In genomic region chr11:17008498-17008941, GRCm38 (mm10) we compare ENCODE assay signal across 12 mouse cellular contexts. TPM values are rescaled to one million over a fixed set of nuclear protein-coding genes. Genes with fewer than 3 reads are reported as not detected.
A peak's percentile ranks its signal among the peaks of the same experiment; 100 is the strongest.
DNase-seq lines count a peak whose midpoint lies in the region; ATAC-seq and TF ChIP-seq lines count a peak whose summit lies in the region.
"Had no signal": no experiment of that assay in that cellular context is flagged by ENCODE, and none has a peak within 500 bp of the region (broad histone marks: within the 10 kb centered on the region; RNA-seq: fewer than 3 reads in every experiment).

No protein-coding gene starts in this region.

- H3K79me2 ChIP-seq in MEL (ENCODE audit: control insufficient read depth, insufficient read depth, low read length, poor library complexity): peaks cover 39% of the 10 kb centered on the region

- no peak for TF ChIP-seq CTCF in MEL (IDR thresholded peaks at IDR 0.05 in 2 of 3, conservative IDR thresholded peaks at IDR 0.05 in 1 of 3; ENCODE audit: control insufficient read depth in 1 of 3, insufficient read depth in 1 of 3, low read depth in 2 of 3, low read length in 3 of 3, poor library complexity in 1 of 3, severe bottlenecking in 1 of 3)

- peak overlapping the region; percentile 93 for H3K27ac ChIP-seq in MEL (ENCODE audit: control insufficient read depth, low read depth, low read length)
- peak overlapping the region; percentile 58 for H3K27ac ChIP-seq in liver, embryonic 13.5 days
- H3K27ac ChIP-seq: midbrain, embryonic 12.5 days; stomach, postnatal 0 days had no signal

- H3K36me3 ChIP-seq in MEL (ENCODE audit: control insufficient read depth in 1 of 2, insufficient read depth in 2 of 2, low read length in 2 of 2): peaks cover 0 to 28% of the 10 kb centered on the region in 2 experiments; a peak in 2 of 4 replicates
- no peaks in the 10 kb centered on the region for H3K36me3 ChIP-seq in liver, embryonic 13.5 days
- H3K36me3 ChIP-seq: midbrain, embryonic 12.5 days had no signal

- WGBS in liver, embryonic 13.5 days (ENCODE audit: insufficient replicate concordance): 15% methylated on average over 7 of the region's 7 CpGs

- peak overlapping the region; percentile 37; the same call in 1 of the 2 replicates for H3K4me2 ChIP-seq in liver, embryonic 13.5 days
- H3K4me2 ChIP-seq: midbrain, embryonic 12.5 days had no signal

- peak overlapping the region; percentile 69 to 71 for H3K4me3 ChIP-seq in MEL (ENCODE audit: control insufficient read depth in 1 of 2, insufficient read depth in 1 of 2, low read depth in 2 of 2, low read length in 2 of 2)
- peak overlapping the region; percentile 37 for H3K4me3 ChIP-seq in liver, embryonic 13.5 days (replicated peaks)
- H3K4me3 ChIP-seq: midbrain, embryonic 12.5 days had no signal

- peak; percentile 99 to 100 for TF ChIP-seq POLR2A in MEL (IDR thresholded peaks at IDR 0.05; ENCODE audit: control insufficient read depth in 1 of 2, insufficient read depth in 1 of 2, low read depth in 1 of 2, low read length in 2 of 2, poor library complexity in 1 of 2)

- ATAC-seq in liver, embryonic 13.5 days (ENCODE audit: low read depth): peak; percentile 38

- TF ChIP-seq EP300 in MEL (IDR thresholded peaks at IDR 0.05; ENCODE audit: low read depth in 1 of 2, low read length in 2 of 2): peak; percentile 56 to 64; a peak in 3 of 4 replicates

- no peaks in the 10 kb centered on the region for H3K27me3 ChIP-seq in MEL (ENCODE audit: control insufficient read depth in 1 of 2, insufficient read depth in 2 of 2, low read length in 2 of 2)
- no peaks in the 10 kb centered on the region for H3K27me3 ChIP-seq in liver, embryonic 13.5 days
- H3K27me3 ChIP-seq: midbrain, embryonic 12.5 days had no signal

- no peaks in the 10 kb centered on the region for H3K9me3 ChIP-seq in MEL (replicated peaks; ENCODE audit: insufficient read depth, low read length)
- H3K9me3 ChIP-seq in liver, embryonic 13.5 days (replicated peaks): no peaks in the 10 kb centered on the region
- H3K9me3 ChIP-seq: midbrain, embryonic 12.5 days had no signal

- TF ChIP-seq RAD21 in MEL (IDR thresholded peaks at IDR 0.05; ENCODE audit: low read depth, low read length): no peak

- DNase-seq in layer of hippocampus, adult 9-11 months: peak; percentile 37
- no peak for DNase-seq in layer of hippocampus, adult 18-20 months (ENCODE audit: low spot score in 2 of 2)
- DNase-seq in MEL (ENCODE audit: low read depth, low spot score): peak; percentile 96
- no peak for DNase-seq in liver, embryonic 13.5 days
- peak; percentile 68 to 75 for DNase-seq in natural killer cell, adult 2 months (ENCODE audit: low spot score in 2 of 2)
- no peak for DNase-seq in adrenal gland, postnatal 4 days (ENCODE audit: low spot score in 2 of 2)
- no peak for DNase-seq in thymus, postnatal 14 days
- no peak for DNase-seq in cerebellum, adult 9-10 months
- DNase-seq: cerebellum, adult 9-11 months; kidney, adult 8-10 months had no signal

- peaks cover 14 to 19% of the 10 kb centered on the region in 2 experiments for H3K4me1 ChIP-seq in MEL (ENCODE audit: control insufficient read depth in 1 of 2, insufficient read depth in 2 of 2, low read length in 2 of 2)
- H3K4me1 ChIP-seq in liver, embryonic 13.5 days (replicated peaks): peaks cover 16% of the 10 kb centered on the region
- H3K4me1 ChIP-seq: midbrain, embryonic 12.5 days had no signal

- H3K9ac ChIP-seq in MEL (ENCODE audit: control insufficient read depth, low read depth, low read length, poor library complexity, severe bottlenecking): peak overlapping the region; percentile 74
- peak overlapping the region; percentile 20; the same call in 1 of the 2 replicates for H3K9ac ChIP-seq in liver, embryonic 13.5 days
- H3K9ac ChIP-seq: midbrain, embryonic 12.5 days had no signal

TF ChIP-seq in MEL, 35 proteins besides CTCF, POLR2A, EP300 and RAD21:
- TF ChIP-seq MXI1 (IDR thresholded peaks at IDR 0.05; ENCODE audit: low read depth, low read length) (peak; percentile 84), CHD1 (IDR thresholded peaks at IDR 0.05; ENCODE audit: low read depth, low read length) (no peak), TCF12 (IDR thresholded peaks at IDR 0.05; ENCODE audit: low read depth, low read length) (peak; percentile 36), NELFE (IDR thresholded peaks at IDR 0.05; ENCODE audit: low read depth, low read length) (peak; percentile 91), ETS1 (IDR thresholded peaks at IDR 0.05; ENCODE audit: low read depth, low read length) (peak; percentile 87), SMC3 (IDR thresholded peaks at IDR 0.05; ENCODE audit: low read depth, low read length) (no peak), TBP (IDR thresholded peaks at IDR 0.05; ENCODE audit: low read depth, low read length) (peak; percentile 96), HCFC1 (IDR thresholded peaks at IDR 0.05; ENCODE audit: low read depth, low read length) (peak; percentile 8; the same call in 1 of the 2 replicates), MEF2A (IDR thresholded peaks at IDR 0.05; ENCODE audit: extremely low read depth, insufficient replicate concordance, low read depth, low read length, poor library complexity, severe bottlenecking) (no peak), ZNF384 (IDR thresholded peaks at IDR 0.05; ENCODE audit: low read depth, low read length) (0 out of 2 replicates have a peak, but pooled peaks have one; percentile 74), SIN3A (IDR thresholded peaks at IDR 0.05; ENCODE audit: low read length) (peak; percentile 65), POLR2AphosphoS5 (IDR thresholded peaks at IDR 0.05; ENCODE audit: borderline replicate concordance, low read depth, low read length) (peak; percentile 97), GATA1 (IDR thresholded peaks at IDR 0.05; ENCODE audit: low read depth, low read length) (peak; percentile 34; the same call in 1 of the 2 replicates), POLR2AphosphoS2 (IDR thresholded peaks at IDR 0.05; ENCODE audit: low read length) (no peak; the same call in 1 of the 2 replicates), ZMIZ1 (IDR thresholded peaks at IDR 0.05; ENCODE audit: low read depth, low read length) (peak; percentile 81; the same call in 1 of the 2 replicates), MYC (IDR thresholded peaks at IDR 0.05; ENCODE audit: low read depth, low read length) (peak; percentile 56; the same call in 1 of the 2 replicates)

RNA-seq across cellular contexts. Expression of gene Cnrip1, which starts 42.9 kb away (rescaled TPM):
- 100 to 1,000 TPM; 111 to 113 TPM for total RNA-seq in layer of hippocampus, adult 18-20 months (2021)
- not detected in 2 replicates for total RNA-seq in MEL (2012; rRNA removed)
- not detected for polyA plus RNA-seq in MEL (2012; ENCODE audit: insufficient read depth in 1 of 2, insufficient read length in 2 of 2, low read depth in 1 of 2, low replicate concordance in 2 of 2, missing spikeins in 1 of 2)
- polyA plus RNA-seq in liver, embryonic 13.5 days (2015; fragmentation: Nextera tagmentation; extraction: Ambion mirVana): 3.4 and 4.2 TPM in 2 replicates
- 10 to 100 TPM; 31.7 to 33.0 TPM for total RNA-seq in adrenal gland, postnatal 4 days (2021)

RNA-seq across cellular contexts. Expression of gene Plek, which starts 43.7 kb away (rescaled TPM):
- 1 to 10 TPM; 5.8 to 6.5 TPM for total RNA-seq in layer of hippocampus, adult 18-20 months (2021)
- 51.5 and 98.6 TPM in 2 replicates for total RNA-seq in MEL (2012; rRNA removed)
- 100 to 1,000 TPM in 1 of 2 experiments, 10 to 100 TPM in 1; 76.7 to 357 TPM for polyA plus RNA-seq in MEL (2012; ENCODE audit: insufficient read depth in 1 of 2, insufficient read length in 2 of 2, low read depth in 1 of 2, low replicate concordance in 2 of 2, missing spikeins in 1 of 2)
- polyA plus RNA-seq in liver, embryonic 13.5 days (2015; fragmentation: Nextera tagmentation; extraction: Ambion mirVana): 25.6 and 32.7 TPM in 2 replicates
- total RNA-seq in adrenal gland, postnatal 4 days (2021): 1 to 10 TPM; 4.1 to 7.3 TPM

RNA-seq across cellular contexts. Expression of gene Fbxo48, which starts 57.3 kb away (rescaled TPM):
- total RNA-seq in layer of hippocampus, adult 18-20 months (2021): 1 to 10 TPM; 1.6 to 2.2 TPM
- total RNA-seq in MEL (2012; rRNA removed): 3.4 and 3.7 TPM in 2 replicates
- polyA plus RNA-seq in MEL (2012; ENCODE audit: insufficient read depth in 1 of 2, insufficient read length in 2 of 2, low read depth in 1 of 2, low replicate concordance in 2 of 2, missing spikeins in 1 of 2): 1 to 10 TPM in 1 of 2 experiments, not detected in 1; 5.2 TPM
- 1.8 TPM in 2 replicates for polyA plus RNA-seq in liver, embryonic 13.5 days (2015; fragmentation: Nextera tagmentation; extraction: Ambion mirVana)
- total RNA-seq in adrenal gland, postnatal 4 days (2021): 1 to 10 TPM; 3.4 to 4.4 TPM

Comparison
In these comparisons a context has a peak if more than half of its experiments do, and no peak if none do; other contexts are left out.
1. DNase-seq: peak in layer of hippocampus, adult 9-11 months (single experiment), MEL (single experiment) and natural killer cell, adult 2 months (2 of 2); none in layer of hippocampus, adult 18-20 months (0 of 2), liver, embryonic 13.5 days (single experiment), adrenal gland, postnatal 4 days (0 of 2), thymus, postnatal 14 days (single experiment) and cerebellum, adult 9-10 months (single experiment).
2. RNA of gene Cnrip1, which starts 42.9 kb away (total RNA-seq): 111 to 113 TPM in layer of hippocampus, adult 18-20 months and 31.7 to 33.0 TPM in adrenal gland, postnatal 4 days; not detected in MEL; every median in the first group is over 10 times any median in the second.